Mouse (Mus musculus): Measurements from ENCODE around the gene Spata22.

The Spata22 gene

DNA sequence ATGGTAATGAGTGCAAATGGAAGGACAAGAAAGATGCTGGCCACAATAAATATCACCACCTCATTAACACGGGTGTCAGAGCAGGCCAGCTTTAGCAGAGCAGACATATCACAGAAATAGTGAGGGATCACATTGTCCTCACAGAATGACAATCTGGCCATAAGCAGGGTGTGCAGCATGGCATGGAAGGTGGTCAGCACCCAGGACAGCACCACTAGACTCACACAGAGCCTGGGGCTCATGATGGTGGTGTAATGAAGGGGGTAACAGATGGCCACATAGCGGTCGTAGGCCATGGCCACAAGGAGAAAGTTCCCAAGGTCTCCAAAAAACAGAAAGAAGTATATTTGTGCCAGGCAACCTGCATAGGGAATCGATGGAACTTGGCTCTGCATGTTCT lies 65.8 kb downstream of the Spata22 start:
- TF ChIP-seq NANOG (IDR thresholded peaks at IDR 0.05; ENCODE audit: borderline replicate concordance, low read length) = no peak
- TF ChIP-seq CTCF (conservative IDR thresholded peaks at IDR 0.05; ENCODE audit: low read length) = no peak
- TF ChIP-seq POU5F1 (IDR thresholded peaks at IDR 0.05; ENCODE audit: borderline replicate concordance, low read length) = no peak
- no peaks in the 10 kb centered on the region; the same call in 1 of the 2 replicates for H3K9me3 ChIP-seq (ENCODE audit: low read length)
- H3K36me3 ChIP-seq (ENCODE audit: insufficient read depth, low read length) = no peaks in the 10 kb centered on the region
- H3K4me3 ChIP-seq (replicated peaks; ENCODE audit: low read length) = no peak overlapping the region
- no peaks in the 10 kb centered on the region for H3K27me3 ChIP-seq (ENCODE audit: insufficient read depth, low read length)
- H3K4me1 ChIP-seq (replicated peaks; ENCODE audit: low read depth, low read length) = no peaks in the 10 kb centered on the region
